Mouse (Mus musculus): Measurements from ENCODE around the gene Gp6.

DNA sequence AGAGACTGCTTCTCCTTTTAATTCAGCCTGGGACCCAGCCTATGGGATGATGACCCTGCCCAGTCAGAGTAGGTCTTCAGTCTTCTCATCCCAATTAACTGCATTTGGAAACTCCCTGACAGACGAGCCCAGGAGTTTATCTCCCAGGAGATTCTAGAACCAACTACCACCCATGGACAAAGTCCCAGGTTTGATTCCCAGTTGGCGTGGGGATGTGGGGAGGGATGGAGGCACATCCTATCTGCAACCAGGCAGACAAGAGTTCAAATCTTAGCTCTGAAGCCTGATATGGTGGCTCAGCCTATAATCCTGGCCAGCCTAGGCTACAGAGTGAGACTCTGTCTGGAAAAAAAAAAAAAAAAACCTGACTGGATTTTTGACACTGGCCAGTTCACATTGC is 40.2 kb upstream of the Gp6 start:
- TF ChIP-seq CTCF (IDR thresholded peaks at IDR 0.05; ENCODE audit: extremely low read depth, insufficient read depth, low read length) (no peak), POLR2A (IDR thresholded peaks at IDR 0.05; ENCODE audit: extremely low read depth, insufficient read depth, low read length) (no peak)
